Mouse (Mus musculus): ENCODE measurements at regions not wholly inside any gene's neighbourhood (a gene's known extent, or its start where the extent isn't known, plus 50 kb on each side); places are given as distances from the start of the nearest gene placed in this dataset.
A peak's percentile ranks its signal among the peaks of the same experiment; 100 is the strongest.

- no peaks in the 10 kb centered on the region for H3K27me3 ChIP-seq (replicated peaks; ENCODE audit: low read depth, poor library complexity, severe bottlenecking)
- H3K4me3 ChIP-seq: no peak overlapping the region
- H3K4me1 ChIP-seq: no peaks in the 10 kb centered on the region
- WGBS: 55% methylated on average over 1 of the region's 1 CpGs
- no peaks in the 10 kb centered on the region for H3K36me3 ChIP-seq (replicated peaks)
- no peak for DNase-seq (ENCODE audit: low spot score)
- no peak overlapping the region for H3K27ac ChIP-seq (replicated peaks)
- no peaks in the 10 kb centered on the region for H3K9me3 ChIP-seq
Observed at GRCm38 (mm10) chr6:33117877-33118276, 57.8 kb upstream of the Chchd3 start.

DNA sequence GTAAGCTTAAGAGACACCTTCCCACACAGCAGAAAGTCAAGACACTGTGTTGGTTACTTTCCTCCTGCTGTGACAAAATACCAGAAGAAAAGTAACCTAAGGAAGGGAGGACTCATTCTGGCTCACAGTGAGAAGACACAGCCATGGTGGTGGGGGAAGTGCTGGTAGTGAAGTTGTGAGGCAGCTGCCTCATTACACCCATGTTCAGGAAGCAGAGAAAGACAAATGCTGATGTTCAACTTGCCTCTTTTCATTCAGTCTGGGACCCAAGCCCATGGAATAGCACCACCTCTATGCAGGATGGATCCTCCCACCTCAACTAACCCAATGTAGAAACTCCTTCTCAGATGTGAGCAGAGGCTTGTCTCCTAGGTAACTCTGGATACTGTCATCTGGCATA, 60.5 kb upstream of the Chchd3 start:
- H3K27ac ChIP-seq (replicated peaks): no peak overlapping the region
- H3K27me3 ChIP-seq (replicated peaks; ENCODE audit: low read depth, poor library complexity, severe bottlenecking): no peaks in the 10 kb centered on the region
- no peaks in the 10 kb centered on the region for H3K36me3 ChIP-seq (replicated peaks)
- DNase-seq (ENCODE audit: low spot score): no peak
- H3K4me3 ChIP-seq: no peak overlapping the region
- no peaks in the 10 kb centered on the region for H3K4me1 ChIP-seq
- H3K9me3 ChIP-seq: no peaks in the 10 kb centered on the region

- H3K4me1 ChIP-seq: no peaks in the 10 kb centered on the region
- no peaks in the 10 kb centered on the region for H3K36me3 ChIP-seq (replicated peaks)
- 7% methylated on average over 8 of the region's 8 CpGs for WGBS
- no peak overlapping the region for H3K4me3 ChIP-seq
- no peak overlapping the region for H3K27ac ChIP-seq (replicated peaks)
- DNase-seq (ENCODE audit: low spot score): peak; percentile 85
- no peaks in the 10 kb centered on the region for H3K9me3 ChIP-seq
- H3K27me3 ChIP-seq (replicated peaks; ENCODE audit: low read depth, poor library complexity, severe bottlenecking): no peaks in the 10 kb centered on the region
Observed at GRCm38 (mm10) chr6:33126574-33126973, 66.5 kb upstream of the Chchd3 start.

- DNase-seq (ENCODE audit: low spot score): no peak
- Histone ChIP-seq H3K4me3 (no peak overlapping the region), H3K9me3 (no peaks in the 10 kb centered on the region), H3K27ac (replicated peaks) (no peak overlapping the region), H3K36me3 (replicated peaks) (no peaks in the 10 kb centered on the region), H3K27me3 (replicated peaks; ENCODE audit: low read depth, poor library complexity, severe bottlenecking) (no peaks in the 10 kb centered on the region), H3K4me1 (no peaks in the 10 kb centered on the region)
- 81% methylated on average over 7 of the region's 7 CpGs for WGBS
Observed at GRCm38 (mm10) chr6:33136906-33137305, 76.8 kb upstream of the Chchd3 start.

- 46% methylated on average over 8 of the region's 8 CpGs for WGBS
- Histone ChIP-seq H3K27ac (replicated peaks) (no peak overlapping the region), H3K36me3 (replicated peaks) (no peaks in the 10 kb centered on the region), H3K4me1 (no peaks in the 10 kb centered on the region), H3K9me3 (no peaks in the 10 kb centered on the region), H3K27me3 (replicated peaks; ENCODE audit: low read depth, poor library complexity, severe bottlenecking) (no peaks in the 10 kb centered on the region), H3K4me3 (no peak overlapping the region)
- peak; percentile 62 for DNase-seq (ENCODE audit: low spot score)
Observed at GRCm38 (mm10) chr6:33137823-33138222, 77.8 kb upstream of the Chchd3 start.

DNA sequence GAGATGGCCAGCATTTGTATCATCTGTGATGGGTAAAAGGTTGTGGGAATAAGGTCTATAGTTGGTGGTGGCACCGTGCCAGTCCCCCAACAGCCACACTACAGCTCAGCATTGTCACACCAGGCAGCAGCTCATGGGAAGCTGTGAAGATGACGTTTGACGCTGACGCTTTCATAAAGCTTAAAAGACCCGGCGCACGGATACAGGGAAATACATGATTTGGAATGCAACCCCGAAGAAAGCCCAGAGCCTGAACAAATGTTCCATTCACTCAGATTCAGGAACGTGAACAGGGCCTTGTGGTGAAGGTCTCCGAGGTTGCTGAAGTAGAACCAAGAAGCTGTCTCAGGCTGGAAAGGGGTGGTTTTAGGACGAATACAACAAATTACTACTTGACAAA, 82.4 kb upstream of the Exoc4 start:
- DNase-seq (ENCODE audit: low spot score): no peak
- 85% methylated on average over 11 of the region's 11 CpGs for WGBS
- Histone ChIP-seq H3K4me1 (no peaks in the 10 kb centered on the region), H3K27ac (replicated peaks) (no peak overlapping the region), H3K9me3 (no peaks in the 10 kb centered on the region), H3K36me3 (replicated peaks) (no peaks in the 10 kb centered on the region), H3K4me3 (no peak overlapping the region), H3K27me3 (replicated peaks; ENCODE audit: low read depth, poor library complexity, severe bottlenecking) (no peaks in the 10 kb centered on the region)

GRCm38 (mm10) chr6:33173606-33174005, 75.3 kb upstream of the Exoc4 start:
- H3K9me3 ChIP-seq: no peaks in the 10 kb centered on the region
- H3K4me1 ChIP-seq: no peaks in the 10 kb centered on the region
- no peak overlapping the region for H3K4me3 ChIP-seq
- H3K27me3 ChIP-seq (replicated peaks; ENCODE audit: low read depth, poor library complexity, severe bottlenecking): no peaks in the 10 kb centered on the region
- no peak for DNase-seq (ENCODE audit: low spot score)
- WGBS: 89% methylated on average over 12 of the region's 12 CpGs
- H3K36me3 ChIP-seq (replicated peaks): no peaks in the 10 kb centered on the region
- no peak overlapping the region for H3K27ac ChIP-seq (replicated peaks)

DNA sequence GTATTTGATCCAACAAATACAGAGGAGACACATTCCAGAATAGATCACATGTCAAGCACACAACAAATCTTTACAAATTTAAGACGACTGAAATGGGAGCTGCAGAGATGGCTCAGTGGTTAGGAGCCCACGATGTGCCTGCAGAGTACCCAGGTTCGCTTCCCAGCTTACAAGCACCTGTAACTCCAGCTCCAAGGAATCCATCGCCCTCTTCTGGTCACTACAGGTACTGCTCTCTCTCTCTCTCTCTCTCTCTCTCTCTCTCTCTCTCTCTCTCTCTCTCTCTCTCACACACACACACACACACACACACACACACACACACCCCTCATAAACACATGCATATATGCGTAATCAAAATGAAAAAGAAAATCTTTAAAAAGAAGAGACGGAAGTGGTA, 74.3 kb upstream of the Exoc4 start:
- 64% methylated on average over 6 of the region's 6 CpGs for WGBS
- H3K27ac ChIP-seq (replicated peaks): no peak overlapping the region
- no peaks in the 10 kb centered on the region for H3K4me1 ChIP-seq
- H3K9me3 ChIP-seq: no peaks in the 10 kb centered on the region
- H3K27me3 ChIP-seq (replicated peaks; ENCODE audit: low read depth, poor library complexity, severe bottlenecking): no peaks in the 10 kb centered on the region
- no peaks in the 10 kb centered on the region for H3K36me3 ChIP-seq (replicated peaks)
- DNase-seq (ENCODE audit: low spot score): no peak
- H3K4me3 ChIP-seq: no peak overlapping the region

DNA sequence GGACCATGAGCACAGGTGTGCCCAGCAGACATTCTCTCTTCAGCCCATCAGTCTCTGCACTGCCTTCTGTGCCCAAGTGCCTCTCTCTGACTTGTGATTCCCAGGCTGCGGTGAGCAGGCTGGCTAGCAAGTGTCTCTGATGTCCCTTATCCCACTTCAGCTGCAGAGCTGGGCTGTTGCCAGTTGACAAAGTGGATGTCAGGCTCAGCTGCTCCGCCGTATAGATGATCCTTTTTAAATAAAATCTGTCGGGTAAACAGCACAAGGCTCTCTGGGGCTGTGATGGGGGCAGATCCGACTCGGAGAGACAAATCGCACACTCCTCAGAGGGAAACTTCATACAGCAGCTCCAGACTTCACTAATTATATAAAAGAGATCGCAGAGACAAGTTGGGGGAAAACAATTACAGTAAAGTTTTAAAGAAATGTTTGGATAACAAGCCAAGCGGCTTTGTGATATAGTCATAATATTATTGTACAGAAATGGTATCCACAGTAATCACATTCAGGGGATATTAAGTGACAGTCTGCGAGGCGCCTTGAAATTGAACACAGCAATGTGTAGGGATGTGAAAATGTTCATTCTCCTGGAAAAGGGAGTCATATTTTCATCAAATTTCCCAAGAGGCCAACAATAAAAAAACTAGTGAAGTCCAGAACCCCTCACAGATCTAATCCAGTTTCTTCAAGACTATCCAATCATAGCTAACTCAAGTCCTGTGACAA, 59.2 kb upstream of the Exoc4 start:
- no peaks in the 10 kb centered on the region for H3K9me3 ChIP-seq
- H3K27ac ChIP-seq (replicated peaks): no peak overlapping the region
- no peaks in the 10 kb centered on the region for H3K27me3 ChIP-seq (replicated peaks; ENCODE audit: low read depth, poor library complexity, severe bottlenecking)
- no peaks in the 10 kb centered on the region for H3K36me3 ChIP-seq (replicated peaks)
- no peak for DNase-seq (ENCODE audit: low spot score)
- 80% methylated on average over 11 of the region's 11 CpGs for WGBS
- no peak overlapping the region for H3K4me3 ChIP-seq
- 0 out of 2 replicates have a peak, but pooled peaks cover 2% of the 10 kb centered on the region for H3K4me1 ChIP-seq

DNA sequence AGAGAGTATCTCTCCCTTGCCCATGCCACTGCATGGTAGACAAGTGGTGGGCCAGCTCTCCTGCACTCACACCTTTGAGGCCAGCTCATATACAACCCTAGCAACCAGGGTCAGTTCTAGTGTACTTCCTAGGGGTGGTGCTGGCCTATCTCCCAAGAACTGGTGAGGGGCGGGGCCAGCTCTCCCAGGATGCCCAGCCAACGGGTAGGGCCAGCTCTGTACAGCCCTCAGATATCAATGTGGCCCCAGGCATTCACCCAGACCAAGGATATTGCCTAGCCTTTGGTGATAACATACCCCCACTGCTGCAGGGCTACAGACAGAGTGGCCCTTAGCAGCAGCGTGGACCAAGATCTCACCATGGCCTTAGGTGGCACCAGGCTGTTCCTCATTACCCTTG, 55.1 kb upstream of the Exoc4 start:
- DNase-seq (ENCODE audit: low spot score): no peak
- 75% methylated on average over 3 of the region's 3 CpGs for WGBS
- 0 out of 2 replicates have a peak, but pooled peaks cover 2% of the 10 kb centered on the region for H3K4me1 ChIP-seq
- no peak overlapping the region for H3K4me3 ChIP-seq
- H3K9me3 ChIP-seq: no peaks in the 10 kb centered on the region
- no peaks in the 10 kb centered on the region for H3K36me3 ChIP-seq (replicated peaks)
- no peaks in the 10 kb centered on the region for H3K27me3 ChIP-seq (replicated peaks; ENCODE audit: low read depth, poor library complexity, severe bottlenecking)
- no peak overlapping the region for H3K27ac ChIP-seq (replicated peaks)

All from embryonic facial prominence, embryonic 10.5 days (tissue).